Mouse (Mus musculus) lung, adult 2 months (tissue): Measurements from ENCODE around the gene Aox2. TPM values are rescaled to one million over a fixed set of nuclear protein-coding genes. Genes with fewer than 3 reads are reported as not detected.
A peak's percentile ranks its signal among the peaks of the same experiment; 100 is the strongest.

Experiments used
- DNase-seq: peaks from one replicate; pipeline ENCODE4 v3.0.0; 2022
- H3K4me1 ChIP-seq: fragments of 200-500 bp; 2 replicates; pipeline ENCODE4 v1.6.1; 2011; ENCODE audit warnings: low read length; ENCODE audit not compliant: control insufficient read depth, insufficient read depth
- H3K4me3 ChIP-seq: fragments of 200-500 bp; replicated peaks from 2 replicates; pipeline ENCODE3; 2011; ENCODE audit warnings: low read depth, mild to moderate bottlenecking, control low read depth, low read length; ENCODE audit errors: extremely low read depth
- CTCF ChIP-seq: fragments of 200-500 bp; IDR thresholded peaks from 2 replicates; pipeline ENCODE4 v1.5.1; 2011; ENCODE audit warnings: mild to moderate bottlenecking, low read length, control low read depth; ENCODE audit not compliant: insufficient read depth
- POLR2A ChIP-seq: fragments of 200-500 bp; IDR thresholded peaks from 2 replicates; pipeline ENCODE4 v1.6.1; 2011; ENCODE audit warnings: low read depth, mild to moderate bottlenecking, control low read depth, low read length, borderline replicate concordance; ENCODE audit errors: extremely low read depth
- WGBS: fragments of 180-500 bp; shearing (Covaris S2); methylation state at CpG from one replicate; pipeline ENCODE4 v1.1.7; 2018; 5-methylcytosine and 5-hydroxymethylcytosine counted together
- polyA plus RNA-seq: library from polyadenylated mRNA; depleted of rRNA; stranded (reverse); fragments of >200 nt; gene quantifications from 2 replicates; pipeline ENCODE4 v1.2.3, GENCODE M21; 2012; rRNA removed

Aox2 gene
- polyA plus RNA-seq = not detected in 2 replicates

GRCm38 (mm10) chr1:58278026-58278425 is at the start of gene Aox2:
TSS of gene Aox2 (plus strand) at chr1:58278326.
- H3K4me1 ChIP-seq = no peaks in the 10 kb centered on the region
- DNase-seq = no peak
- H3K4me3 ChIP-seq = no peak within 1 kb of the TSS
- WGBS = 73% methylated on average over 5 of the region's 5 CpGs
- TF ChIP-seq POLR2A = no peak
- no peak for TF ChIP-seq CTCF

DNA sequence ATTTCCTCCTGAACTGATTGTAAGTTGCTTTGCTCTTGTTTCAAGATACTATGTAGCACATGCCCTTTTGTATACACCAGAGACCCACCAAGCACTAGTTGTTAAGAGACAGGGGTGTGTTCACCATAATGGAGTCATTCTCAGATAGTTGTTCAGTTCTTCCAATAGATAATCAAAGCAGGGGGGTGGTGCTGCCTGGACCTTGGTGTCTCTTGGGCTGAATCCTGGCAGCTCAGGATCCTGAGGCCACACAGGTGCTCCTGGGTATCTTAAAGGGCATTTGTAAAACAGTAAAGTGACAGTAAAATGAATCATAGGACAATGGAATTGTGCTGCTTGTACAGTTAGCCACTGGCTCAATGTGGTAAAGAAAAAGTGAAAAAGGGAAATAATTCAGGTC is 49.2 kb upstream of the Aox2 start:
- no peak for TF ChIP-seq POLR2A
- TF ChIP-seq CTCF = no peak
- no peak overlapping the region for H3K4me3 ChIP-seq
- DNase-seq = no peak
- H3K4me1 ChIP-seq = no peaks in the 10 kb centered on the region

DNA sequence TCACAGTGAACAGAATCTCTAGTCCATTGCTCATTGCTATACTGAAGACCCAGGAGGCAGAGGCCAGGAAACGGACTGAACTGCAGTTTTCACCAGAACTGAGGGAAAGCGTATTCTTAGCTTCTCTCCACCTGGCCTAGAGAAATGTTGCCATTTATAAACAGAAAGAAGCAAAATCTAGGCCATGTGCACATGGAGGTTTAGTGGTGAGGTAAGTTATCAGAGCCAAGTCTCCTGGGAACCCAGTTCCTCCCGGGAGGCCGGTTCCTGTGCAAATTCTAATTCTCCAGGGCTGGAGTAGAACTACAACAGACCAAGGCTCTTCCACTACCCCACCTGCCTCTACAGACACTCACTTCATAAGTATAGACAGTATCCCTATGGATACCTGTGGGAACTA is 48.4 kb upstream of the Aox2 start:
- no peaks in the 10 kb centered on the region for H3K4me1 ChIP-seq
- no peak for DNase-seq
- H3K4me3 ChIP-seq = no peak overlapping the region
- 84% methylated on average over 4 of the region's 4 CpGs for WGBS
- no peak for TF ChIP-seq POLR2A
- no peak for TF ChIP-seq CTCF

DNA sequence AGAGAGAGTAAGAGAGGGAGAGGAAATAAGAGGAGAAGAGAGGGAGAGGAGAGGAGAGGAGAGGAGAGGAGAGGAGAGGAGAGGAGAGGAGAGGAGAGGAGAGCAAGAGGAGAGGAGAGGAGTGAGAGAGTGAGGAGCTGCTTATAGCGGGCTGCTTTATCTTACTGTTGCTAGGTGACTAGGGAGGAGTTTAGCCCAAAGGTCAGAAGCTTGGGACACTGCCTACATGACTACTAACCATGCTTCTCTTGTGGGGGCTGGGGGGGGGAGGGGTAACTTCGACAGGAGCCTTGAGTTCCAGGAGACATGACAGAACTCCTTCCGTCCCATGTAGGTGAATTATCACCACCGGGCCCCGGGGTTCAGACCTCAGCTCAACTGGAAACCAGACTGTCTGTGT is 47.6 kb upstream of the Aox2 start:
- no peak for TF ChIP-seq POLR2A
- no peak for TF ChIP-seq CTCF
- Histone ChIP-seq H3K4me1 (no peaks in the 10 kb centered on the region), H3K4me3 (no peak overlapping the region)
- no peak for DNase-seq
- WGBS = 44% methylated on average over 5 of the region's 5 CpGs

DNA sequence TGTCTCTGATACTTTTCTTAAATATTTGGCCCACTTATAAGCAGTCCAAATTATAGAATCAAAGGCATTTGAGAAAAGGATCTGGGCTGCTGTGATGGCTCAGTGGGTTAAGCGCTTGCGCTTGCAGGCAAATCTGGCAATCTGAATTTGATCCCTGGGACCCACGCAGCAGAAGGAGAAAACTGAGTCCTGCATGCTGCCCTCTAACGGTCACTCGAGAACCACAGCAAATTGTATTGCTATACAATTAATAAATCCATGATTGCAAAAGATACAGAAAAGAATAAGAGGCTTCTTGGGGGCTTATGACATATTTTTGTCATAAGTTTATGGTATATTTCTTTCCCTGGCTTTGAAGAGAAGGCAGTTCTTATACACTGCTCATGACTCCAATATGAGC is 42.7 kb upstream of the Aox2 start:
- no peak for DNase-seq
- H3K4me1 ChIP-seq = no peaks in the 10 kb centered on the region
- TF ChIP-seq POLR2A (no peak), CTCF (peak; percentile 13; the same call in 1 of the 2 replicates)
- no peak overlapping the region for H3K4me3 ChIP-seq
- 58% methylated on average over 5 of the region's 5 CpGs for WGBS

GRCm38 (mm10) chr1:58237527-58238299 is 40.4 kb upstream of the Aox2 start:
- DNase-seq = no peak
- TF ChIP-seq POLR2A = no peak
- TF ChIP-seq CTCF = no peak
- H3K4me1 ChIP-seq = no peaks in the 10 kb centered on the region
- H3K4me3 ChIP-seq = no peak overlapping the region
- WGBS = 68% methylated on average over 4 of the region's 4 CpGs

GRCm38 (mm10) chr1:58238440-58238839 is 39.7 kb upstream of the Aox2 start:
- no peak for DNase-seq
- Histone ChIP-seq H3K4me3 (no peak overlapping the region), H3K4me1 (no peaks in the 10 kb centered on the region)
- 65% methylated on average over 5 of the region's 5 CpGs for WGBS
- TF ChIP-seq CTCF = no peak
- no peak for TF ChIP-seq POLR2A

GRCm38 (mm10) chr1:58238961-58239360 is 39.2 kb upstream of the Aox2 start:
- Histone ChIP-seq H3K4me3 (no peak overlapping the region), H3K4me1 (no peaks in the 10 kb centered on the region)
- no peak for DNase-seq
- 87% methylated on average over 9 of the region's 9 CpGs for WGBS
- TF ChIP-seq CTCF = no peak
- no peak for TF ChIP-seq POLR2A

- TF ChIP-seq CTCF (no peak), POLR2A (no peak)
- no peak for DNase-seq
- Histone ChIP-seq H3K4me3 (no peak overlapping the region), H3K4me1 (no peaks in the 10 kb centered on the region)
- WGBS = 51% methylated on average over 6 of the region's 6 CpGs
Measured at GRCm38 (mm10) chr1:58240347-58240746, 37.8 kb upstream of the Aox2 start.

GRCm38 (mm10) chr1:58244487-58244886 is 33.6 kb upstream of the Aox2 start:
- Histone ChIP-seq H3K4me3 (no peak overlapping the region), H3K4me1 (no peaks in the 10 kb centered on the region)
- 63% methylated on average over 3 of the region's 3 CpGs for WGBS
- DNase-seq = no peak
- TF ChIP-seq CTCF (no peak), POLR2A (no peak)
